Mouse (Mus musculus) neural tube, embryonic 15.5 days (tissue): ENCODE measurements around the gene Zeb2. TPM values are rescaled to one million over a fixed set of nuclear protein-coding genes. Genes with fewer than 3 reads are reported as not detected.
A peak's percentile ranks its signal among the peaks of the same experiment; 100 is the strongest.

Source experiments
- ATAC-seq: fragments of 200-750 bp; cut with Nextera tagmentation; 2 replicates; pipeline ENCODE4 v1.8.0; 2017; ENCODE audit warnings: mild to moderate bottlenecking, moderate TSS enrichment, moderate library complexity; ENCODE audit not compliant: low FRiP score
- H3K27ac ChIP-seq: fragments of 300-500 bp; sonication (generic); replicated peaks from 2 replicates; pipeline ENCODE4 v1.5.1; 2015; ENCODE audit warnings: mild to moderate bottlenecking, inconsistent platforms
- H3K27me3 ChIP-seq: fragments of 300-500 bp; sonication (generic); replicated peaks from 2 replicates; pipeline ENCODE4 v1.6.1; 2015; ENCODE audit warnings: inconsistent platforms
- H3K36me3 ChIP-seq: fragments of 300-500 bp; sonication (generic); 2 replicates; pipeline ENCODE4 v1.6.1; 2015; ENCODE audit warnings: inconsistent platforms
- H3K4me1 ChIP-seq: fragments of 300-500 bp; sonication (generic); 2 replicates; pipeline ENCODE4 v1.6.1; 2015; ENCODE audit warnings: inconsistent platforms
- H3K4me2 ChIP-seq: fragments of 300-500 bp; sonication (generic); 2 replicates; pipeline ENCODE4 v1.6.1; 2015; ENCODE audit warnings: inconsistent platforms, mild to moderate bottlenecking, moderate library complexity
- H3K4me3 ChIP-seq: fragments of 300-500 bp; sonication (generic); replicated peaks from 2 replicates; pipeline ENCODE4 v1.5.1; 2015; ENCODE audit warnings: mild to moderate bottlenecking, inconsistent platforms
- H3K9ac ChIP-seq: fragments of 300-500 bp; sonication (generic); replicated peaks from 2 replicates; pipeline ENCODE4 v1.6.1; 2015; ENCODE audit warnings: mild to moderate bottlenecking, inconsistent platforms
- H3K9me3 ChIP-seq: fragments of 300-500 bp; sonication (generic); replicated peaks from 2 replicates; pipeline ENCODE4 v1.6.1; 2016; ENCODE audit warnings: inconsistent platforms
- whole genome bisulfite sequencing: fragments of 180-500 bp; shearing (Covaris S2); methylation state at CpG from one replicate; pipeline ENCODE4 v1.1.7; 2015; ENCODE audit warnings: mixed read lengths; 5-methylcytosine and 5-hydroxymethylcytosine counted together
- polyA plus RNA-seq: library from polyadenylated mRNA; unstranded; fragments of >200 nt; fragmentation: Nextera tagmentation; extraction: Ambion mirVana; gene quantifications from 2 replicates; pipeline ENCODE4 v1.2.1, GENCODE M21; 2015

Zeb2 gene
- polyA plus RNA-seq, 1 experiment from 2014 or later, result 40.5 TPM

DNA sequence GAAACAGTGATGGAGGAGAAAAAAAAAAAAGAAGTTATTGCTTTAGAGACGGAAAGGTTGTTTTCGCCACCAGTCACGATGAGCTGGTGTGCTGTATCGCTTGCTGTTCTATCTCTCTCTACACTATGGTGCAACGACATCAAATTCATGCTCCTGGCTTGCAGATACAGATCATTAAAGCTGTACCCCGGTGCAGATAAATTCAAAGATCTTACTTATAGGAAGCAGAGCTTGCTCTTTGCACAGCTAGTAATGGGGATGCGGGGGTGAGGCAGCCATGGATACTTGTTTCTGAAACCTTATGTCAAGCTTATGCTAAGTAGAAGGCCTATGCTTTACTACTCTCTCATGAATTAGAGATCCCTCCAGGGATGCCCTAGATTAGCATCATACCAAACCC lies 23.7 kb downstream of the Zeb2 start:
- no peaks in the 10 kb centered on the region for H3K9me3 ChIP-seq
- H3K4me3 ChIP-seq, result no peak overlapping the region
- no peak for ATAC-seq
- no peak overlapping the region; the same call in 1 of the 2 replicates for H3K27ac ChIP-seq
- H3K9ac ChIP-seq, result no peak overlapping the region
- H3K27me3 ChIP-seq, result no peaks in the 10 kb centered on the region
- no peak overlapping the region for H3K4me2 ChIP-seq
- peaks cover 49% of the 10 kb centered on the region for H3K4me1 ChIP-seq
- 58% methylated on average over 7 of the region's 7 CpGs for WGBS
- H3K36me3 ChIP-seq, result no peaks in the 10 kb centered on the region

DNA sequence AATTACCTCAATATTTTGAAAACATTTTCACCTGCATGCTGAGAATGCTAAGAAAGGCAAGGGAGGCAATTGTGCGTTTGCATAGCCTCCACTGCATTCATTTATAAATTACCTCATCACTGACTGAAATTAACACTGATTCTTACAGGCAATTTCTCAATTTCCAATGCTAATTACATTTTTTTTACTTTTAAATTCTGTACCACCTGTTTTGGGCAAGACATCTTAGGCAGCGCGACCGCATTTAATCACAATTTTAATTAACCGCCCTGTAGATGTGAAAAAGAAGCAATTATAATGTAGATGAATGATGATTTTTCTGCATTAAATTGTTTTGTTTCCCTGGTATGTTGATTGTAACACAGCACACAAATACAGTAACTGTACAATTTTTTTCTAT lies 24.5 kb downstream of the Zeb2 start:
- Histone ChIP-seq H3K27me3 (no peaks in the 10 kb centered on the region), H3K9me3 (no peaks in the 10 kb centered on the region), H3K27ac (no peak overlapping the region), H3K4me1 (peaks cover 52% of the 10 kb centered on the region), H3K9ac (no peak overlapping the region), H3K4me2 (no peak overlapping the region), H3K4me3 (no peak overlapping the region), H3K36me3 (no peaks in the 10 kb centered on the region)
- ATAC-seq, result no peak
- 56% methylated on average over 5 of the region's 5 CpGs for WGBS

DNA sequence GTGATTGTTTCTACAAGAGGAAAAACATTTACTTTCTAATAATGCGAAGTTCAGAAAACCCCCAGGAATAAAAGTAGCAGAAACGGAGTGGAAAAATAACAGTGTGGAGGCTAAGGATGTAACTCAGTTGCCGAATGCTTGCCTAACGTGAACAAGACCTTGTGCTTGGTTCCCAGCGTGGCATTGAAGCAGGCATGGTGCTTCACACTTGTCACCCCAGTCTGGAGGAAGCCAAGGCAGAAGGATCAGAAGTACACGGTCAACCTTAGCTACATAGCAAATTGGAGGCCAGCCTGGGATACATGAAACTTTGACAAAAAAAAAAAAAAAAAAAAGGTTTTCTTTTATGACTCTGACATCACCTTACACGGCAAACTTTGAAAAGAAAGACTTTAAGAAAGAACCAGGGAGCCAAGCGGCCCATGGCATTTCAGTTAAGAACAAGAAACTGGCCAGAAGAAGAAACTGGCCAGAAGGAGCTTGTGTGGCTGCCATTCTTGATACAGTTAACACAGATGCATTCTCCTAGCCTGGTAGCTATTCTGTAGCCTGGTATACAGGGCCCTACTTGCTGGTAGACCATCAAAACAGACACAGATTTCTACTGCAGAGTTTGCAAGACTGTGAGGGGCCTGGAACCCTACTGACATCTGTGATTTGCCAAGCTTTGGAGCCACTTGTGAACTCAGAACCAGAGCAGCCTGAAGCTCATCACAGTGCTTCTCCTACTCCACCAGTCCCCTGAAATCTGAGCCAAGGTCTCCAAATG lies 26.5 kb downstream of the Zeb2 start:
- H3K27me3 ChIP-seq, result no peaks in the 10 kb centered on the region
- H3K4me1 ChIP-seq, result peaks cover 46% of the 10 kb centered on the region
- no peak overlapping the region for H3K4me3 ChIP-seq
- no peak overlapping the region for H3K27ac ChIP-seq
- no peaks in the 10 kb centered on the region for H3K9me3 ChIP-seq
- ATAC-seq, result no peak
- WGBS, result 90% methylated on average over 8 of the region's 8 CpGs
- no peaks in the 10 kb centered on the region for H3K36me3 ChIP-seq
- H3K9ac ChIP-seq, result no peak overlapping the region
- H3K4me2 ChIP-seq, result no peak overlapping the region

DNA sequence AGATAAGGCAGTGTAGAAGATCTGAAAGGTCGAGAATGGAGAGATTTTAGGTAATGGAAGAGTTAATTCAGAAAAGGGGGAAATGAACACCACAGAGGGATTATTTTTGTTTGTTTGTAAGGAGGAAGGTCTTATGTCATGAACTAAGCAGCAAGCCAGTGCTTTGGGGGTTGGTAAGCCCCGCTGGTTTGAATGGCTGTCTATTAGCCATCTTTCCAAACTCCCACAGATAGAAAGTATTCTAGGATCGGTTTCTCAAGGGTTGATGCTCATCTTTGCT lies 28.0 kb downstream of the Zeb2 start:
- Histone ChIP-seq H3K4me2 (0 out of 2 replicates have a peak overlapping the region, but pooled peaks have one; percentile 15), H3K9me3 (no peaks in the 10 kb centered on the region), H3K4me3 (no peak overlapping the region), H3K36me3 (no peaks in the 10 kb centered on the region), H3K4me1 (peaks cover 45% of the 10 kb centered on the region), H3K27ac (peak overlapping the region; percentile 66), H3K27me3 (no peaks in the 10 kb centered on the region), H3K9ac (no peak overlapping the region)
- 64% methylated on average over 3 of the region's 3 CpGs for WGBS
- no peak for ATAC-seq

DNA sequence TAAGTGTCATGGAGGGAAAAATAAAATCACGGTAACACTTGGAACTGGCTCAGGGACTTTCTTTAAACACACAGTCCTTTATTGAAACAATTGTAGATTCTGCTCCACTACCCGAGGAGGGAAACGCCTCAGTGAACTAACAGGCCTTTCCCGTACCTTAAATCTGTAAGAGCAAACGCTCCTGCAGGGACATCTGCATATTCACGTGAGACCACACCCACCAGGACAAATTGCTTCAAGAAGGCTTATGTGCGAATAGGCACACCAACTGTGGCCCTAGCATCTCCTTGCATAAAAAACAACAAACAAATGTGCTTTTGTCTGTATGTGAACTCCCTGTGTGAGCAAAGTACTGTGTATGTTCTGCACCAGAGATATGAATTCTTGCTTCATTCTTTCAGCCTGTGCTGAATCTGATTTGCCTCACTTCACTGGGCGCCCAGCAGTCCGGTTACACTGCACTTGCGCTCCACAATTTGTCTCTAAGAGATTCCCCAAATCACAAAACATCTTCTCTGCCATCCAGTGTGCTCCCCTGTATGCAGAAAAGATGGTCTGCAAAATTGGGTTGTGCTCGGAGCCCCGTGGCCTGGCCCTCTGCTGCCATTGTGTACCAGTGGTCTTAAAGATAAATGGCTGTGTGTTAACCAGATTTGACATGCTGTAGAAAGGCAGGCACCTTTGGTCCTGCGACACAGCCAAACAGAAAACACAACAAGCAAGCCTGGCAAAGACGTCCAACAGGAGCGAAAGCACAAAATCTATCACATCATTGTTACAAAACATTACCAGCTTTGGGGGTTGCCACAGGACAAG lies 28.6 kb downstream of the Zeb2 start:
- Histone ChIP-seq H3K4me2 (0 out of 2 replicates have a peak overlapping the region, but pooled peaks have one; percentile 15), H3K27ac (peak overlapping the region; percentile 66), H3K4me1 (peaks cover 44% of the 10 kb centered on the region), H3K27me3 (no peaks in the 10 kb centered on the region), H3K9me3 (no peaks in the 10 kb centered on the region), H3K36me3 (no peaks in the 10 kb centered on the region), H3K4me3 (no peak overlapping the region), H3K9ac (peak overlapping the region; percentile 23; the same call in 1 of the 2 replicates)
- WGBS, result 26% methylated on average over 15 of the region's 15 CpGs
- no peak for ATAC-seq

DNA sequence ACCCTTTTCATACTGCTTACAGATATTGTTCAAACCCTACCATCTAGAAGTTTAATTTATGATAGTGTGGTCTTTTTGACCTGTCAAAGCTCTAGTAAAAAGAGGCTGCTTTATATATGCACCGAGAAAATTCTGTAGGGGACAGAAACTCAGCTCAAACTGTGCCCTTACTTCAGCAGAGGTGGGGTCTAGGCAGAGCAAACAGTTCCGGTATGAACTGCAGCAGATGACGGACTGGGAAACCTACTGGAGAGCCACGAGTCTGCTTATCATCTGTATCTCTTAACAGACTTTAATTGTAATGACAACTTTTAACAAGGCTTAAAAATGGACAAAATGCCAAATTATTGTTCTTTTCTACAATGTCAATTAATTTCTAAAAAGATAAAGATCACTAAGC lies 30.0 kb downstream of the Zeb2 start:
- no peaks in the 10 kb centered on the region for H3K9me3 ChIP-seq
- H3K4me2 ChIP-seq, result no peak overlapping the region
- no peak overlapping the region for H3K4me3 ChIP-seq
- no peak overlapping the region for H3K9ac ChIP-seq
- no peaks in the 10 kb centered on the region for H3K27me3 ChIP-seq
- peaks cover 51% of the 10 kb centered on the region for H3K4me1 ChIP-seq
- ATAC-seq, result no peak
- no peak overlapping the region for H3K27ac ChIP-seq
- no peaks in the 10 kb centered on the region for H3K36me3 ChIP-seq
- WGBS, result 30% methylated on average over 4 of the region's 4 CpGs

DNA sequence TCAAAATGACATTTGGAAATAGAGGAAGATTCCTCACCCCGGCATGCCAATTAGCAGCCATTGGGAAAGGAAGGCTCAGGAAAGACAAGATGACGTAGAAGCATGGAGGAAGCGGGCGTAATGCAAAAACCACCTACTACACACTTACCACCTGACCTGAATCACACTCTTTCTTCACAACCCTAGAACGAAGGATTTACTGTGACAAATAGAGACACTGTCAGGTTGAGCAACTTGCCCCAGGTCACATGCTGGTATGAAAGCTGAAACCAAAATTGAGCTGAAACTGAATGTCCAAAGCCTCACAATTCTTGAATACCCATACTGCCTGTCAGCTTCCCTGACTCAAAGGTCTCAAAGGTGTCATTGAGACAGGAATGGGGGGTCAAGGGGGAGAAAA lies 31.5 kb downstream of the Zeb2 start:
- WGBS, result 90% methylated on average over 5 of the region's 5 CpGs
- Histone ChIP-seq H3K36me3 (no peaks in the 10 kb centered on the region), H3K4me3 (no peak overlapping the region), H3K9me3 (no peaks in the 10 kb centered on the region), H3K4me2 (no peak overlapping the region), H3K9ac (no peak overlapping the region), H3K27me3 (no peaks in the 10 kb centered on the region), H3K27ac (no peak overlapping the region), H3K4me1 (peaks cover 58% of the 10 kb centered on the region)
- ATAC-seq, result no peak

DNA sequence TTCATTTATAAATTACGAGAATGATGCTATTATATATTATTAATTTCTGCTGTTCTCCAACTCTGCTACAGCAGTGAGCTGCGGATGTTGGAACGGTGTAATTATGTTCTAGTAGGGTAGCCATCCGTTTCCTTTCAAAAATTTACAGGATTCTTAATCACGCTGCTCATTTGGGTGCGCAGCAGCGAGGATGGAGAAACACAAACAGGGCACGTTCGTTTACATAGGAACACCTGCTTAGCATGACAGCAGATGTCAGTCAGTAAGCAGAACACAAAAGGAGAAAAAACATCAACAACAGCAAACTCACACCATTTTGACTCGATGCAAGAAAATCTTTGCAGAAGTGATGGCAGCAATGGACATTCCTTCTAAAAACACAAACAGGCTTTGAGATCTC lies 34.2 kb downstream of the Zeb2 start:
- Histone ChIP-seq H3K9me3 (no peaks in the 10 kb centered on the region), H3K4me3 (no peak overlapping the region), H3K9ac (no peak overlapping the region), H3K36me3 (no peaks in the 10 kb centered on the region), H3K4me1 (peaks cover 42% of the 10 kb centered on the region), H3K27me3 (no peaks in the 10 kb centered on the region), H3K4me2 (no peak overlapping the region), H3K27ac (no peak overlapping the region)
- 39% methylated on average over 10 of the region's 10 CpGs for WGBS
- ATAC-seq, result no peak

DNA sequence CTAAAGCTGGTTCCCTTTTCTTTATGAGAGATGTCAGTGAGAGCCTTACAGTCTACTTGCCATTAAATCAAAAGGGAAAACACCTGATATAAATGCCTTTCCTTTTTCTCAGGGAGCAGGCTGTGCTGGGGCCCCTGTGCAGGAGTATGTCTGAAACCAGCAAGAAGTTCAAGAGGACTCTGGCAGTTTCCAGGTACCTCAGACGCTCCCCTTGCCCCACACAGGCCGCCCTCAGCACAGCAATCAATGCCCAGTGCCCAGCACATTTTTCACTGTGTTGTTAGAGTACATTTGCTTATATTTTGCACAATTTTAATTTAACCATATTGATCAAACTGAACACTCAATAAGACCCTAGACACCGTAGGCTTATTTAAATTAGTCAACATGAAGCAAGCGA lies 35.6 kb downstream of the Zeb2 start:
- Histone ChIP-seq H3K9me3 (no peaks in the 10 kb centered on the region), H3K9ac (no peak overlapping the region), H3K36me3 (no peaks in the 10 kb centered on the region), H3K27me3 (no peaks in the 10 kb centered on the region), H3K27ac (no peak overlapping the region), H3K4me2 (no peak overlapping the region), H3K4me1 (peaks cover 29% of the 10 kb centered on the region), H3K4me3 (no peak overlapping the region)
- ATAC-seq, result no peak; the same call in 1 of the 2 replicates
- WGBS, result 76% methylated on average over 4 of the region's 4 CpGs

DNA sequence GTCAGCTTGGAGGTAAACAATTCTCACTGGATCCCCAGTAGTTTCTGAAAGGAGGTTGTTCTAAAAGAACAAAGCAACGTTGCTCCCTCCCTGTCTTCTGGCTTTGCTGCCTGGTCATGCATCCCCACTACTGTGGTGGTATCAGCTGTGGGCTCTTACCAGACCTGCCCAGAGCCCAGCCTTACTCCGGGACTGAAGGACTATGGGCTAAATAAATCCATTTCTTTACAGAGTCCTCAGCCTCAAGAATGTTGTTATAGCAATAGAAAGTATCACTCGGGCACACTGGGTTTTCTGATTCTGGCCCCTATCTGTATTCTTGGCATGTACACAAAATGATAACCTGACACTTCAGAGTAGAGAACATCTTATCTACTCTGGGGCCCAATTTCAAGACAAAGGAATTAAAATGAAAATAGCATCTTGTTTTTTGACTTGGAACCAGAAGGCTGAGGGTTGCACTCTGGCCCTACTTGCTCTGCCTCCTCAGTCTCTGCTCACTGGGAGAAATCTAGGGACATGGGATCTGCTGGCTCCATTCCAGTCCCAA lies 39.2 kb downstream of the Zeb2 start:
- H3K27ac ChIP-seq, result no peak overlapping the region
- no peak overlapping the region for H3K4me3 ChIP-seq
- no peak overlapping the region for H3K4me2 ChIP-seq
- no peak for ATAC-seq
- H3K4me1 ChIP-seq, result peaks cover 17% of the 10 kb centered on the region
- H3K9me3 ChIP-seq, result no peaks in the 10 kb centered on the region
- no peaks in the 10 kb centered on the region for H3K36me3 ChIP-seq
- 71% methylated on average over 3 of the region's 3 CpGs for WGBS
- H3K9ac ChIP-seq, result no peak overlapping the region
- H3K27me3 ChIP-seq, result no peaks in the 10 kb centered on the region

DNA sequence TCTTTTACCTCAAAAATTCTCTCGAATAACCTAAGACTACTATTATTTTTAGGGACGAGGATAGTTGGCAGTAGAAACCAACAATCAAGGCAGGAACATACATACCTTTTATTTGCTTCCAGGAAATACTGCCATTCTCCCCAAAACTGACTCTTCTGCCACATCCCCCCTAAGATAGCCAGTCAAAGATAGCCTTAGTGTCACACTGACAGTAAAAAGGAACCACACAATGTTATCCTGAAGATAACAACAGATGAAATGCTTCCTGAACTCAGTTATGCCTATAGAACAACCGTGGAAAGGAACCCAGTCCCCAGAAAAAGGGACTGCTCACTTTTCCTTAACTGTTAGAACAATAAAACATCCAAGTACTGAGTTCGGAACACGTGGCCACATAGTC lies 39.8 kb downstream of the Zeb2 start:
- no peak overlapping the region for H3K4me2 ChIP-seq
- no peak overlapping the region for H3K27ac ChIP-seq
- no peaks in the 10 kb centered on the region for H3K9me3 ChIP-seq
- H3K4me3 ChIP-seq, result no peak overlapping the region
- H3K4me1 ChIP-seq, result peaks cover 12% of the 10 kb centered on the region
- H3K9ac ChIP-seq, result no peak overlapping the region
- WGBS, result 89% methylated on average over 5 of the region's 5 CpGs
- H3K27me3 ChIP-seq, result no peaks in the 10 kb centered on the region
- no peak for ATAC-seq
- no peaks in the 10 kb centered on the region for H3K36me3 ChIP-seq

DNA sequence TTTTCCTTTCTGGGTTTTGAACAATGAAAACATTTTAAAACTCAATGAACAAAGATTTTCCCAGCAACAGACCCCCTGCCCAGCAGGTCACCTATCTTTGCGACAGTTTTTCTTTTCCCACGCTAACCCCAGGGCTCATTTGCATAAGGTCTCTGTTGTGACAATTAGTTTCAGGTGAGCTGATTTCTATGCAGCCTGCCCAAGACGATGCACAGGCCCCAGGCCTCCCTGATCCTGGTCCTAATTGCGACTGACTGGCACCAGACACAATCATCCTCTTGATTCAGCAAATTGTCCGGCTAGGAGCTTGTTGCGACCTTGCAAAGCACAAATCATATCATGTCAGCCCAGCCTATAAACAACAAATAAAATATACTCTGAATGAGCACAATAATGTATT lies 44.2 kb downstream of the Zeb2 start:
- no peak overlapping the region for H3K27ac ChIP-seq
- H3K36me3 ChIP-seq, result no peaks in the 10 kb centered on the region
- no peak overlapping the region for H3K4me3 ChIP-seq
- H3K9me3 ChIP-seq, result no peaks in the 10 kb centered on the region
- H3K4me1 ChIP-seq, result peaks cover 9% of the 10 kb centered on the region; the same call in 1 of the 2 replicates
- no peak overlapping the region for H3K9ac ChIP-seq
- ATAC-seq, result no peak
- H3K4me2 ChIP-seq, result no peak overlapping the region
- 24% methylated on average over 6 of the region's 6 CpGs for WGBS
- no peaks in the 10 kb centered on the region for H3K27me3 ChIP-seq
